Mouse (Mus musculus) G1E (cell line): ENCODE data around the gene Acsm2. TPM values are rescaled to one million over a fixed set of nuclear protein-coding genes. Genes with fewer than 3 reads are reported as not detected.
"Not testable (repeated sequence)": the region's sequence is repeated elsewhere in the genome, so short reads cannot be mapped to it uniquely, and the experiment has no call there.

Experiments
- ATAC-seq: 2 replicates; pipeline ENCODE4 v1.8.0; 2016; ENCODE audit warnings: mild to moderate bottlenecking; ENCODE audit not compliant: insufficient number of reproducible peaks, poor library complexity, low FRiP score, severe bottlenecking; ENCODE audit errors: extremely low read depth
- DNase-seq: peaks from one replicate; pipeline ENCODE4 v3.0.0; 2012; ENCODE audit warnings: low spot score
- H3K27me3 ChIP-seq: 2 replicates; pipeline ENCODE4 v1.6.1; 2012; ENCODE audit warnings: mild to moderate bottlenecking, low read length, inconsistent platforms; ENCODE audit not compliant: insufficient read depth
- H3K36me3 ChIP-seq: replicated peaks from 2 replicates; pipeline ENCODE3; 2012; ENCODE audit warnings: mild to moderate bottlenecking, inconsistent platforms
- H3K4me1 ChIP-seq: 2 replicates; pipeline ENCODE4 v1.6.1; 2012; ENCODE audit warnings: low read depth, low read length, inconsistent platforms, mixed read lengths; ENCODE audit not compliant: insufficient read depth
- H3K4me3 ChIP-seq: 2 replicates; pipeline ENCODE4 v1.5.1; 2012; ENCODE audit warnings: low read depth, mild to moderate bottlenecking, inconsistent platforms, low read length, moderate library complexity, mixed read lengths
- H3K9me3 ChIP-seq: replicated peaks from 2 replicates; pipeline ENCODE4 v1.6.1; 2012; ENCODE audit warnings: inconsistent platforms
- CTCF ChIP-seq: IDR thresholded peaks from 2 replicates; pipeline ENCODE4 v1.5.1; 2012; ENCODE audit warnings: low read depth, low read length, inconsistent platforms, mixed read lengths
- GATA1 ChIP-seq: IDR thresholded peaks from 2 replicates; pipeline ENCODE4 v1.6.1; 2012; ENCODE audit warnings: borderline replicate concordance, low read length, inconsistent platforms, mixed read lengths
- GATA2 ChIP-seq: IDR thresholded peaks from 2 replicates; pipeline ENCODE4 v1.6.1; 2012; ENCODE audit warnings: low read depth, low read length, inconsistent platforms, borderline replicate concordance
- POLR2AphosphoS5 ChIP-seq: IDR thresholded peaks from 2 replicates; pipeline ENCODE4 v1.6.1; 2012; ENCODE audit warnings: low read depth, low read length, inconsistent platforms; ENCODE audit not compliant: insufficient replicate concordance
- TAL1 ChIP-seq: conservative IDR thresholded peaks from 2 replicates; pipeline ENCODE4 v1.6.1; 2012; ENCODE audit warnings: low read depth, low read length, inconsistent platforms, mixed read lengths
- polyA plus RNA-seq: library from polyadenylated mRNA; stranded (reverse); fragments of >175 nt; gene quantifications from 2 replicates; pipeline ENCODE4 v1.2.3, GENCODE M21; 2012
- total RNA-seq, 2 experiments: library from RNA; stranded (forward) in 1 of 2; stranded (reverse) in 1 of 2; fragments of 200-1000 nt in 1 of 2; fragments of >200 nt in 1 of 2; fragmentation: Nextera tagmentation in 1 of 2; gene quantifications; 2 replicates each; pipeline ENCODE4 v1.2.3; 2014 to 2017

Acsm2 gene
- total and polyA plus RNA-seq, 3 experiments = 0.05 TPM; not detected in 2

DNA sequence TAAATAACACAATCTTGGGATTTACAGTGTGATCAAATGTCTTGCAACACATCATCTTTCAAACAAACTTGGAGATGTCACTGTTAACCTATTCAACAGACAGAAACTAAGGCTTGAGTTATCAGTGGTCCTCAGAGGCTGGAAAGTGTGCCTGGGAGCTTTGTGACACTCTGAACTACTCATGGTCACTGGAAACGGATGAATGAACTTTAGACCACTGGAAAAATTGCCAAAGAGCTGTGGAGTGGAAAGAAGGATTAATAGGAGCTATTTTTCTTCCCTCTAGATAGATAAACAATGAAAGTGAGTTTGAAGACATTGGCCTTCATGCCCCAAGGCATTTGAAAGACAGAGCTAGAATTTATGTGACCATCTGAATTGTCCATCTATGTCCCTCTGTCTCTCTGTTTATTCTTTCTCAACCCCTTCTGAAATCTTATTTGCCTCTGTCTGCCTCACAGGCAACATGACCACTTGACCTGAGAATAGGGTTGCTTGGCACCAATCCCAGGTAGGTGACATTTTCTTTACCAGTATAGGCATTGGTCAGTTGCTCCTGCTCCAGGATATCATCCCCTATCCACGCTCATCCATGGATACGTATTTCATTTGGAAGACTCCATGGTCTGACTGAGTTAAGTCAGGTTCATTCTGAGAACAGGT lies 5.8 kb downstream of the Acsm2 start:
- H3K9me3 ChIP-seq = no peaks in the 10 kb centered on the region
- no peak overlapping the region for H3K4me3 ChIP-seq
- H3K36me3 ChIP-seq = no peaks in the 10 kb centered on the region
- no peak for ATAC-seq
- no peaks in the 10 kb centered on the region for H3K4me1 ChIP-seq
- no peak for DNase-seq
- no peaks in the 10 kb centered on the region for H3K27me3 ChIP-seq
- no peak for TF ChIP-seq GATA2
- TF ChIP-seq GATA1 = no peak
- no peak for TF ChIP-seq TAL1
- TF ChIP-seq POLR2AphosphoS5 = no peak
- TF ChIP-seq CTCF = no peak

DNA sequence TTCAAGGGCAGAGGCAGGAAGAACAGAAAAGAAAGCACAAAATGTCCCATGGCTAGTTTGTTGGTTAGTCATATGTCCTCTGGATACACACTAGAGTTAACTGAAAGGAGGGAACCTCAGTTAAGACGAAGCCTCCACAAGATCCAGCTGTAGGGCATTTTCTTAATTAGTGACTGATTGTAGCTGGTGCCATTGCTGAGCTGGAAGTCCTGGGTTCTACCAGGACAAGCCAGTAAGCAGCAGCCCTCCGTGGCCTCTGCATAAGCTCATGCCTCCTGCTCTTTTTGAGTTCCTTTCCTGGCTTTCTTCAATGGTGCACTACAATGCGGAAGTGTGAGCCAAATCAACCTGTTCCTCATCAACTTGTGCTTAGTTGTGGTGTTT lies 6.3 kb downstream of the Acsm2 start:
- H3K27me3 ChIP-seq = no peaks in the 10 kb centered on the region
- TF ChIP-seq GATA2 (no peak), CTCF (no peak)
- no peaks in the 10 kb centered on the region for H3K36me3 ChIP-seq
- H3K4me1 ChIP-seq = no peaks in the 10 kb centered on the region
- no peak for DNase-seq
- no peak for ATAC-seq
- H3K4me3 ChIP-seq = no peak overlapping the region
- H3K9me3 ChIP-seq = no peaks in the 10 kb centered on the region

DNA sequence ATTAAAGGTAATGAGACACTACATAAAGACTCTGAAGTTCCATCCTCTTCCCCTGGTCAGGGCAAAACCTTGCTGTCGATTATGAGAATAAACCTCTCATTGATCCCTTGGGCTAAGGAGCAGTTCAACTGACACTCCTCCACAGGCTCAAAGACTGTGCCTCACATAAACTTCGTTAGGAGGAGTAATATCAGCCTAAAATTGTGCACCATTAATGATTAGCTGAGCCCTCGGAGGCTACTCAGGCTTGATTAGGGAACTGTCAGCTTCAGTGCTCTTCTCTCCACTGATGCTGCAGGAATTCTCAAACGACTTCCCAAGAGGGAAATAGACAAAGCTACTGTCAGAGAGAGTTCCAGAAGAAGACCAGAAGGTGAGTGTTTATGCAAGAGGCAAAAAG lies 7.3 kb downstream of the Acsm2 start:
- H3K27me3 ChIP-seq = no peaks in the 10 kb centered on the region
- H3K9me3 ChIP-seq = no peaks in the 10 kb centered on the region
- no peak for TF ChIP-seq TAL1
- TF ChIP-seq GATA1 = no peak
- TF ChIP-seq GATA2 = no peak
- TF ChIP-seq POLR2AphosphoS5 = no peak
- TF ChIP-seq CTCF = no peak
- no peaks in the 10 kb centered on the region for H3K4me1 ChIP-seq
- DNase-seq = no peak
- no peak overlapping the region for H3K4me3 ChIP-seq
- ATAC-seq = no peak
- no peaks in the 10 kb centered on the region for H3K36me3 ChIP-seq

DNA sequence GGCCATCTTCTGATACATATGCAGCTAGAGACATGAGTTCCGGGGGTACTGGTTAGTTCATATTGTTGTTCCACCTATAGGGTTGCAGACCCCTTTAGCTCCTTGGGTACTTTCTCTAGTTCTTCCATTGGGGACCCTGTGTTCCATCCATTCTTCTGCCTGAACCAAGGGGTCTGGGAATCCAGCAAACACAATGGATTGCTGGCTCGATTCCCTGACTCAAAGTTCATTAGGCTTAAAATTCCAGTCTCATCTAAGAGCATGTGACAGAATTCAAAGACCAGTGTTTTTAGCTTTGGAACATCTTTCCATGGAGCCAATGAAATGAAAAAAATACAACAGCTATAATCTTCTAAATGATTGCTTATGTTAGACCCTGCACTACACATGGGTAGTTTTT lies 8.3 kb downstream of the Acsm2 start:
- not testable (repeated sequence) for H3K4me1 ChIP-seq, DNase-seq, ATAC-seq, H3K36me3 ChIP-seq, H3K4me3 ChIP-seq, H3K9me3 ChIP-seq, H3K27me3 ChIP-seq

DNA sequence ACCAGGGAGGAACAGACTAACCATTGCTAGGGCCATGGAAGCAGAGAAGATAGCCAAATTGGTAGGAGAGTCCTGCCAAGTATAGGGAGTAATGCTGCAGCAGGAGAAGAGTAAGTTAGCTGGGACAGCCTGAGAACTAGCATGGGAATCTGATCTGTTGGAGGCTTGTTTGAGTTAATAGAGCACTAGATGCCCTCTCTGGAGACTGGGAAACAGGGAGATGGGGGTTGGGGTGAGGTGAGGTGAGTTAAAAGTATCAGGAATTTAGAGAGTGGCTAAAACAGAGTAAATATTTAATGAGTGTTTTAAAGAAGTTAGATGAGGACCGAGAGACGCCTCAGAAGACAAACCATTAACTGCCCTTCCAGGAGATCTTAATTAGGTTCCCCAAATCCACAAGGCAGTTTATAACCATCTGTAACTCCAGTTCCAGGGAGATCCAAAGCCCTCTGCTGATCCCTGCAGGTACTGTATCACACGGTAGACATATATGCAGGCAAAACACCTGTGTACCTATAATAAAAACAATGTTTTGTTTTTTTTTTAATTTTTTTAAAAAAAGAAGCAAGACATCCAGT lies 40.5 kb downstream of the Acsm2 start:
- H3K4me1 ChIP-seq = no peaks in the 10 kb centered on the region
- TF ChIP-seq CTCF (no peak), GATA1 (no peak), GATA2 (no peak), TAL1 (no peak), POLR2AphosphoS5 (no peak)
- ATAC-seq (no peak), DNase-seq (no peak)
- no peak overlapping the region for H3K4me3 ChIP-seq
- no peaks in the 10 kb centered on the region for H3K27me3 ChIP-seq
- H3K36me3 ChIP-seq = no peaks in the 10 kb centered on the region
- no peaks in the 10 kb centered on the region for H3K9me3 ChIP-seq

DNA sequence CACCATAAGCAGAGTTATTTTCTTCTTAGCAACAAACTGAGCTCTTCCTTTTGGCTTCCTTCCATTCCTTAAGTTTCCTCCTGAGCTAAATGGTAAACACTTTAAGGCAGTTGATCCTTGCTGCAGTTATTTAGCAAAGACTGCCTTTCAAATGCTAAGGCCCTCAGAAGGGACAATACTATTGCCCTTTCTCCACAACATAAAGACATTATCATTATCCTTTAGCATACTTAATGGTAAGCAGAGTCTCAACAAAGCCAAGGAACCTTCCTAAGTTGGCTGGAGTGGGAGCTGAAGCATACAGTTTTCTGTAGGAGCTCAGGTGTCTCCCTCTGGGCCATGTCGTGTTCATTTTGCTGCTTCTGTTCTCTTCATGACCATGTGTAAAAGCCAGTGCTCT lies 41.2 kb downstream of the Acsm2 start:
- H3K9me3 ChIP-seq = no peaks in the 10 kb centered on the region
- H3K4me3 ChIP-seq = no peak overlapping the region
- H3K36me3 ChIP-seq = no peaks in the 10 kb centered on the region
- H3K27me3 ChIP-seq = no peaks in the 10 kb centered on the region
- DNase-seq (no peak), ATAC-seq (no peak)
- TF ChIP-seq CTCF (no peak), GATA2 (no peak), POLR2AphosphoS5 (no peak), GATA1 (no peak), TAL1 (no peak)
- H3K4me1 ChIP-seq = no peaks in the 10 kb centered on the region

DNA sequence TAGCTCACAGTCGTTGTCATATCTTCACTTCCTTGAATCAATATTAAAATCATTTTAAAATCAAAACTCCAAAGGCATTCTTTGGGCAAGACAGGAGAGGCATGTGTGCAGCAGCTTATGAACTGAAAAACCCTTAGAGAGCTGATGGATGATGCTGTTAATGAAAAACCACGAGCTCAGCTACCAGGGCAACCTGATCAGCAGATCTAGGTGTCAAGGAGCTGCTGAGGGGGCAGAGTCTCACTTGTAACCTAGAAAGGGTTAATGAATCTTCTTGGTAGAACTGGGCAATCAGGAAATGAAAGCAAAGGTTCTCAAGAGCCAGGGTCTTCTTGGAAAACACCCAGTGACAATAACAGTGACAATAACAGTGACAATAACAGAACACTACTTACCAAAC lies 42.4 kb downstream of the Acsm2 start:
- H3K4me3 ChIP-seq = no peak overlapping the region
- H3K36me3 ChIP-seq = no peaks in the 10 kb centered on the region
- ATAC-seq = no peak
- TF ChIP-seq GATA2 = no peak
- TF ChIP-seq GATA1 = no peak
- no peak for TF ChIP-seq CTCF
- no peak for TF ChIP-seq POLR2AphosphoS5
- no peak for TF ChIP-seq TAL1
- H3K27me3 ChIP-seq = no peaks in the 10 kb centered on the region
- no peaks in the 10 kb centered on the region for H3K4me1 ChIP-seq
- H3K9me3 ChIP-seq = no peaks in the 10 kb centered on the region
- no peak for DNase-seq
